Mouse (Mus musculus): ENCODE results near the gene G0s2.
"Not testable (repeated sequence)": the region's sequence is repeated elsewhere in the genome, so short reads cannot be mapped to it uniquely, and the experiment has no call there.

G0s2 gene

DNA sequence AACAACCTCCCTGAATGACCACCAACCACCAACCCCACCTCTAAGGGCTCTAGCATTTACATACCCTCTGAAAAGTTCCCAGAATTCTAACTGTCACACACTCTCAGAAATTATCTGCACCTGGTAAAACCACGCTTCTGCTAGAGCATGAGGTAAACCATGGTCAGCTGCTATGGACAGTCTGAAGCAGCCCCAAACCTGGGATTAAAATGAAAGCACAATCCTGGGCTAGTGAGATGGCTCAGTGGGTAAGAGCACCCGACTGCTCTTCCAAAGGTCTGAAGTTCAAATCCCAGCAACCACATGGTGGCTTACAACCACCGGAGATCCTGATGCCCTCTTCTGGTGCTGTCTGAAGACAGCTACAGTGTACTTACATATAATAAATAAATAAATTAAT lies 19.1 kb downstream of the G0s2 start:
- DNase-seq (ENCODE audit: low read depth, low spot score): not testable (repeated sequence)

DNA sequence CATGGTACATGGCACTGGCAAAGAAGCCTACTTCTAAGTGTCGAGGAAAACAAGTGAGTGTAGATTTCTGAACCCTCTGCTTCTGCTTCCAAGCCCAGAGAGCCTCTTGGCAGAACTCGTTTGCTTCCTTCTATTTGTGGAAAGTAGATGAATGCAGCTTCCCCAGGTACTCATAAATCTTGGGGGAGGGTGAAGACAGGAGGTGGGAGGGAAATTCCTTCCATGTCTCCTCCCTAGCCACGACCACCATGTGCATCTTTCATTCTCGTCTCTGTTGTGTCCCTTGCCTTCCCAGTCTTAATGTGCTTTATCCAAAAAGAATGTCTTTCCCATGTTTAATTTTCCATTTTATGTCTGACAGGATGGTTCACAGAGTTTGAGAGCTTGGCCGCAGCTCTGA lies 20.4 kb downstream of the G0s2 start:
- no peak for DNase-seq (ENCODE audit: low read depth, low spot score)

GRCm38 (mm10) chr1:193251386-193251785 lies 21.6 kb downstream of the G0s2 start:
- no peak for DNase-seq (ENCODE audit: low read depth, low spot score)

DNA sequence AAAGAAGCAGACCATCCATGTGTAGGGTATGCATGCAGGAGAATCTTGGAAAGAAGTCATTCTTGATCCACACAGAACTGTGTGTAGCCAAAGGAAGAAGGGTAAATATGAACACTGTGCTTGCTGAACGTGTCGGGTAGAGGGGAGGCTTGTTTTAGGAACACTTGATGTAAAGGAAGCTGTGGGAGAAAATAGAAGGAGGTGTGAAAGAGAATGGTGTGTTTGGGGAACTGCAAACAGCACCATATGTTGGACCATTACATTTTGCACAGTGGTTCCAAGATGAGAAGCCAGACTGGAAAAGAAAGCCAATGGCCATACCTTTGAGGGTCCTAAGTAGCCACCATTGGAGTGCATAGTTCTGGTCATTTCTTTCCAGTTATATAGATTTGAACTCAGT lies 23.0 kb downstream of the G0s2 start:
- DNase-seq (ENCODE audit: low read depth, low spot score): no peak

DNA sequence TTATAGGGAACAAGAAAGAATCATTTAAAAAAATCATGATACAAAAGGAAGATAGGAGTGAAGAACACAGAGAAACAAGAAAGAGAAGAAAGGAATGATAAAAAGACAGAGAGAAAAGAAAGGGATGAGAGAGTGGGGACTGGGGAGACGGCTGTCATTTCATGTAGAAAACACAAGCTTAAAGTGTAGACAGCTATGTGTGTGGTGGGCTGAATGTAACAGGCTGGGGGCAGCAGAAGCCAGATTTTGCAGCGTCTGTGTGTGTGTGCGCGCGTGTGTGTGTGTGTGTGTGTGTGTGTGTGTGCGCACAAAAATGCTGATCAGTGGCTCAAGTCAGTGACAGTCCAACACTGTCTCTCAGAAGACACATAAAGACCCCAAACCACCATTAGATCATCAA lies 28.8 kb downstream of the G0s2 start:
- no peak for DNase-seq (ENCODE audit: low read depth, low spot score)

- DNase-seq (ENCODE audit: low read depth, low spot score): no peak
Measured at GRCm38 (mm10) chr1:193243571-193244193, 29.3 kb downstream of the G0s2 start.

GRCm38 (mm10) chr1:193242863-193243262 lies 30.2 kb downstream of the G0s2 start:
- no peak for DNase-seq (ENCODE audit: low read depth, low spot score)

DNA sequence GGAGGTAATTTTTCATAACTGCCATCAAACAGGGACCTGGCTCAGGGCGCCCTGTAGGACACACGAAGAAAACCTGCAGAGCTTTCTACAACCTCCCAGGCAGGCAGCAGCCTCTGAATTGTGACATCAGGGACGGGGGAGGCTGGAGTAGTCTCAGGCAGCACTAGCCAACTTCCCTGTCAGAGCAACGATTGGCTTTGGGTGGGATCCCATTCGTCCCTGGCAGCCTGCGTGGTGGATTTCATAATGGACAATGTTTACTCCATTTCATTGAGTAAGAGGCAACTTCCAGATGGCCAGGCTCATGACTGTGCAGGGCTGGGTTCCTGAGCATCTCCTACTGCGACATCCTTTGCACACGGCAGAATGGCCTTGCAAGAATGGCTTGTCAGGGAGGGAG lies 30.8 kb downstream of the G0s2 start:
- DNase-seq (ENCODE audit: low read depth, low spot score): no peak

GRCm38 (mm10) chr1:193241436-193241835 lies 31.6 kb downstream of the G0s2 start:
- DNase-seq (ENCODE audit: low read depth, low spot score): no peak

- DNase-seq (ENCODE audit: low read depth, low spot score): no peak
Measured at GRCm38 (mm10) chr1:193238426-193238825, 34.6 kb downstream of the G0s2 start.

GRCm38 (mm10) chr1:193234930-193235329 lies 38.1 kb downstream of the G0s2 start:
- DNase-seq (ENCODE audit: low read depth, low spot score): no peak

DNA sequence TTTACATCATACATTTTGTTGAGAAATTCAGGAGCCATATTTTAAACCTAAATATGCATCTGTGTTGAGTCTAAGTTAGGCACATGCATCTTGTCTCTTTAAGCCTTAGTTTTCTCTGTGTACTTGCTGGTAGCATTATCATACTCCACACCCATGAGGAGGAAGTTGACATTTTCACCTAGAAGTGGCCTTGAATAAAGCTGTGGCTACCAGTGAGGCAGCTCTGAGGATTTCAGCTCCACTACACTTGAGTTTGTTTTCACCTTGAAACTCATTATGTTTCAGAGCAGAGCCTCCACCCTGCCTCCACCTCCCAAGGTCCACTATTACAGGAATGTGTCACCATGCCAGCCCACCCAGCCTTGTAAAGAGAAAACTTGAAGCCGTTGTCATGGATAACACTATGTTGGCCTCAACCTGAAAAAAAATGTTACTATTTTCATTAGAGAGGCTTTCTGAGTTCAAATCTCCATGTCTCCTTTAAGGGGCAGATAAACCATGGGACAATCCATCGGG lies 38.8 kb downstream of the G0s2 start:
- no peak for DNase-seq (ENCODE audit: low read depth, low spot score)

- no peak for DNase-seq (ENCODE audit: low read depth, low spot score)
Measured at GRCm38 (mm10) chr1:193232732-193233131, 40.3 kb downstream of the G0s2 start.

DNA sequence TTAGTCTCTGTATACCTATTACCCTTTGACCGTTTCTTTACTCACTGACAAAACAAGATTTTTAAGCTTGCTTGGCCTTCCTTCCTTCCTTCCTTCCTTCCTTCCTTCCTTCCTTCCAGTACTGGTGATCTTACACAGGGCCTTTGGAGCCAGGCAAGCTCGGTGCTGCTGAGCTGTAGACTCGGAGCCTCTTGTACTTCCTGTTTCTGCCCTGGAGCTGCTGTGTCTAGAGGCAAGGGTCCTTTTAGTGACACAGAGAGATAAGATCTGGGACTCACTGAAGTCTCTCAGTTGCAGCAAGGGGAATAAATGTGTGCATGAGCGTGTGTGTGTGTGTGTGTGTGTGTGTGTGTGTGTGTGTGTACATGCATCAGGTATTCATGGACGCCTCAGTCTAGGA lies 42.1 kb downstream of the G0s2 start:
- no peak for DNase-seq (ENCODE audit: low read depth, low spot score)

GRCm38 (mm10) chr1:193230531-193230930 lies 42.5 kb downstream of the G0s2 start:
- DNase-seq (ENCODE audit: low read depth, low spot score): no peak

DNA sequence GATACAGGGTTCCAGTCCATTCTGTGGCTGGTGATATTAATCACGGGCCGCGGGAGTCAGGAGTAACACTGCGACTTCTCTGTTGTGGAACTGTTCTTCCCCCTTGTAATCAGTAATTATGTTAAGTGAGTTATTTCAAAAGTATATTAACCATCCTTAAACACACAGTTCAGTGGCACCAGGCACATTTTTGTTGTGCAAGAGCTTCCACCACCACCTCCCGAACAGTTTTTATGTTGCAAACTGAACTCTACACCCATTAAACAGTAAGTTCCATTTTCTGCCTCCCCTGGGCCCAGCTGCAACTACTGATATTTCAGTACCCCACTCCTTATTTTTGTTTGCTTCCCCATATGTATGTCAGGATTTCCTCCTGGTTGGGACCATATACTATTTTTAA lies 43.4 kb downstream of the G0s2 start:
- DNase-seq (ENCODE audit: low read depth, low spot score): no peak

DNA sequence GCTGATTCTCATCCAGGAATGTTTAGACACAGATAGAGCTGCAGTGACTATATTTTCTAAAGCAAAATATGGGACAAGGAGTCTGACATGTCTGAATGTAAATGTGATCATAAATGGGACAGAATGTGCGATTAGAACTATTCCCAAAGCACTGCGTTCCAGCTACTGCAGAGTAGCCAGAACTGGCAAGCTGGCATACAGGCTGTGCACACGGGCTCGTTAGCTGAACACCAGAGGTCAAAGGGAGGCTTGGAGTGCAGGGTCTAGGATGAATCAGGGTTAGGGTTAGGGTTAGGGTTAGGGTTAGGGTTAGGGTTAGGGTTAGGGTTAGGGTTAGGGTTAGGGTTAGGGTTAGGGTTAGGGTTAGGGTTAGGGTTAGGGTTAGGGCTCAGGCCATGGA lies 45.5 kb downstream of the G0s2 start:
- DNase-seq (ENCODE audit: low read depth, low spot score): no peak

DNA sequence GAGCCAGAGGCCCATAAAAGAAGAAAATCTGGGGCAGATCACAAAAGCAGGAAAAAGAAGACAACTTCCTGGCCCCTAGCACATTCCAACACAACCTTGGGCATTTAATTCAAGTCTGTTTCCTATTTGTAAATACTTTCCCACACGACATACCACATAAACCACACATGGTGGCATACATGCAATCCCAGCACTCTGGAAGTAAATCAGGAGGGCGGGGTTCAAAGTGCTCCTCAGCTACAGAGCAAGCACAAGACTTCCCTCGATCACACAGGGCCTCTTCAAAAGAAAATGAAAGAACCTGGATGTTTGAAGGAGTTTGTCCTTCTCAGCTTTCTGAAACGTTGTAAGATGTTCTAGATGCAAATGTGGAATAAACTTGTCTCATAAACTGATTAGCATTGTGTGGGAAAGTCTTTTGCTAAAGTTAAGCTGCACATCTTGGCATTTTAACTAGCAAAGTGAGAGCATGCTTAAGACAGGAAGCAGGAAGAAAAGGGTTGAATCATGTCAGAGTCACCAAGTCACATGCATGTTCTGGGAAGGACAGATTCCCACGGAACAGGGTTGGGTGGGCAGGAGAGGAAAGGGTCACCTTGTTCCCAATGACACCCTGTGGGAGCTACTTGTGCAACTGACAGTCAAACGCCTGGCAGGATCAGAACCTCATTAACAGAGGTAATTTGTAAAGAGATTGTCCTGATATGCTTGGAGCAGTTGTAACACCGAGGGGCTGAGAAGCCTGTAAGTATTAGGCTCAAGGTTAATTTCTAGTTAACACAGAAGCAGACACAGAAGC lies 46.1 kb downstream of the G0s2 start:
- DNase-seq (ENCODE audit: low read depth, low spot score): no peak

GRCm38 (mm10) chr1:193226114-193226513 lies 46.9 kb downstream of the G0s2 start:
- DNase-seq (ENCODE audit: low read depth, low spot score): no peak

DNA sequence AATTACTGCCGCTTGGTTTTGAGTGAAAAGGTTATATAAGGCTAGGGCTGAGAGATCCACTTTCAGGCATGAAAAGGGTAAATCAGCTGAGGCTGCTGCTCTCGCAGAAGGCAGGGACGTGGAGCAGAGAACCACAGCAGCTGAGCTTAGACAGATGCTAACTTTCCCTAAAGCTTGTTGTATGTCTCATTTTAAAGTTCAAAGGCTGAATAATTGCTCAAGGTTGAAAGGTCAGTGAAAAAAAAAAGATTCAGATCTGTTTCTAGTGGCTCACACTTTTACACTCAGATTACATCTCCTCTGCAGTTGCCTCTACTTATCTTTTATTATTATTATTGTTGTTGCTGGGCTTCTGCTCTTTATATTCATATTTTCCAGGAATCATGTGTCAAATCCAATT lies 47.5 kb downstream of the G0s2 start:
- DNase-seq (ENCODE audit: low read depth, low spot score): no peak
